Mouse (Mus musculus): ENCODE results near the gene Stat5b. TPM values are rescaled to one million over a fixed set of nuclear protein-coding genes. Genes with fewer than 3 reads are reported as not detected.

Gene Stat5b
- polyA plus RNA-seq, 1 experiment from 2014 or later: 28.1 TPM

DNA sequence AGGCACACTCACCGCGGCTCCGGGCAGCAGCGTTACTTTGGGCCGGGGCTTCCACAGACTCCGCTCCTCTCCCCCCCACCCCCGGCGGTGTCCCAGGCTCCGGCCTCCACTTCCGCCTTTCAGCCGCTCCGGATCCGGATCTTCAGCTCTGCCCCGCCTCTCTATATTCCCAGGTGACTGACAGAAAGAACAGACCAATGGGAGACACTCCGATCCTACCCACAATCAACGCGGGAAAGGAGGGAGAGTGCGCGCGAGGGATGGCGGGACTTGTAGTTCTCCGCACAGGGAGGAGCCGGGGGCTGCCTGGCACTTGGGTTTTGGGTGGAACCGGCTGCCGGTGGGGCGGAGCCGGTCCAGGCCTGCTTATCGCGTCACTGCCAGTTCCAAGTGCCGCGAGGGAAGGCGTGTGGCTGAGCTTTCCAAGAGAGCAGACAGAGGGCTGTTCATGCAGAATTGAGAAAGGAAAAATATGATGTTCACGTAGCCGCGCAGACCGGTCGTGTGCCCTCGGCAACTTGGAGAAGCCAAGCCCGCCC, 112.4 kb downstream of the Stat5b start, which contains the start of gene Rab5c:
Rab5c (minus strand) TSS at position 150 of the 539 bp plus-strand sequence.
- WGBS: under 1% methylated on average over 39 of the region's 39 CpGs

DNA sequence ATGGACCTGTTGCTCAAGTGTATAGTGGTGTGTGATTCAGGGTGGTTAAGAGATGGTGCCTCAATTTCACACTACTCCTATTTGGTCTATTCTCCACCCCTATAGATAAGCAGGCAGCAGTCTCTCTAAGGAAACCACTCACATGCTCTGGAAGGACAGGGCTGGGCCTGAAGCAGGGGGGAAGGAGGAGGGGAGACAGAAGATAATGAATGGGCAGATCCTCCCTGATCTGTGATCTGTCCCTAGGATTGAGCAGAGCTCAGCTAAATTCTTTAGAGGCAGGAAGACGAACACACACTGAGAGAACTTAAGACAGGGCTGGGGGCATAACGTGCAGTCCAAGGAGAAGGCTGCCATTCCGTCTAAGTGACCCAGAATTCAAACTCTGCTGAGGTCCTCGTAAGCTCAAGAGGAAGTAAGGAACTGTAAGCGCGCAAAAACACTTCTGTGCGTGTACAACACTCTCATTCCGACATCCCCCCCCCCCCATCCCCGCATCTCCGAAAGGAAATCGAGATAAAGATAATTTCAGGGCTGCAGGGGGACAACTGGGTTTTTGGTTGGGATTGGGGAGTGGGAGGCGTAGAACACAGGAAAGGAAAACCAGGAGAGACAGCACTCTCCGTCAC, 113.3 kb downstream of the Stat5b start:
- peaks cover 20% of the 10 kb centered on the region for H3K4me1 ChIP-seq
- no peaks in the 10 kb centered on the region for H3K9me3 ChIP-seq
- WGBS: 1% methylated on average over 13 of the region's 13 CpGs
- peak overlapping the region; percentile 83 for H3K4me2 ChIP-seq
- no peaks in the 10 kb centered on the region; the same call in 1 of the 2 replicates for H3K36me3 ChIP-seq
- no peaks in the 10 kb centered on the region for H3K27me3 ChIP-seq
- H3K27ac ChIP-seq: peak overlapping the region; percentile 67; the same call in 1 of the 2 replicates
- H3K4me3 ChIP-seq: peak overlapping the region; percentile 96
- peak overlapping the region; percentile 97 for H3K9ac ChIP-seq
- ATAC-seq (ENCODE audit: borderline replicate concordance, extremely low read depth, low FRiP score, low TSS enrichment): no peak

More for the DNA sequence above, 112.4 kb downstream of the Stat5b start, which contains the start of gene Rab5c:
- peak within 1 kb of the TSS; percentile 97 for H3K9ac ChIP-seq
- H3K4me3 ChIP-seq: peak within 1 kb of the TSS; percentile 96
- H3K27ac ChIP-seq: peak within 1 kb of the TSS; percentile 68
- H3K4me1 ChIP-seq: peaks cover 20% of the 10 kb centered on the region
- H3K9me3 ChIP-seq: no peaks in the 10 kb centered on the region
- H3K36me3 ChIP-seq: no peaks in the 10 kb centered on the region; the same call in 1 of the 2 replicates
- H3K27me3 ChIP-seq: no peaks in the 10 kb centered on the region
- ATAC-seq (ENCODE audit: borderline replicate concordance, extremely low read depth, low FRiP score, low TSS enrichment): peak; percentile 99
- H3K4me2 ChIP-seq: peak within 1 kb of the TSS; percentile 83

DNA sequence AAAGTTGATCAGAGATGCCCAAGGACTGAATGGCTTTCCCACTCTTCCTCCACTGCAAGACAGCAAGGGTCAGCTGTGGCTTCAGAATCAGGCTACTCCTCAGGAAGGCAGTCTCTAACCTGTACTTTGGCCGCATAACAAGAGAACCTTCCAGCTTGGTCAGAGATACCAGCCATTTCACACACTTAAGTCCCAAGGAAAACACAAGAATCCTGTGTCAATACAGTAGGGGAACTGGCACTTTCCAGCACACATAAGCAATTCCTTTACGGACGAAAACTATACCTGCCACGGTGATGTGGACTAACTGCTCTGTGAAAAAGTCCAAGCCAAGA, 113.8 kb downstream of the Stat5b start:
- Histone ChIP-seq H3K4me1 (peaks cover 20% of the 10 kb centered on the region), H3K9ac (no peak overlapping the region), H3K27ac (no peak overlapping the region), H3K36me3 (no peaks in the 10 kb centered on the region; the same call in 1 of the 2 replicates), H3K4me3 (peak overlapping the region; percentile 96), H3K9me3 (no peaks in the 10 kb centered on the region), H3K27me3 (no peaks in the 10 kb centered on the region), H3K4me2 (peak overlapping the region; percentile 83)
- WGBS: 56% methylated on average over 4 of the region's 4 CpGs
- ATAC-seq (ENCODE audit: borderline replicate concordance, extremely low read depth, low FRiP score, low TSS enrichment): no peak

DNA sequence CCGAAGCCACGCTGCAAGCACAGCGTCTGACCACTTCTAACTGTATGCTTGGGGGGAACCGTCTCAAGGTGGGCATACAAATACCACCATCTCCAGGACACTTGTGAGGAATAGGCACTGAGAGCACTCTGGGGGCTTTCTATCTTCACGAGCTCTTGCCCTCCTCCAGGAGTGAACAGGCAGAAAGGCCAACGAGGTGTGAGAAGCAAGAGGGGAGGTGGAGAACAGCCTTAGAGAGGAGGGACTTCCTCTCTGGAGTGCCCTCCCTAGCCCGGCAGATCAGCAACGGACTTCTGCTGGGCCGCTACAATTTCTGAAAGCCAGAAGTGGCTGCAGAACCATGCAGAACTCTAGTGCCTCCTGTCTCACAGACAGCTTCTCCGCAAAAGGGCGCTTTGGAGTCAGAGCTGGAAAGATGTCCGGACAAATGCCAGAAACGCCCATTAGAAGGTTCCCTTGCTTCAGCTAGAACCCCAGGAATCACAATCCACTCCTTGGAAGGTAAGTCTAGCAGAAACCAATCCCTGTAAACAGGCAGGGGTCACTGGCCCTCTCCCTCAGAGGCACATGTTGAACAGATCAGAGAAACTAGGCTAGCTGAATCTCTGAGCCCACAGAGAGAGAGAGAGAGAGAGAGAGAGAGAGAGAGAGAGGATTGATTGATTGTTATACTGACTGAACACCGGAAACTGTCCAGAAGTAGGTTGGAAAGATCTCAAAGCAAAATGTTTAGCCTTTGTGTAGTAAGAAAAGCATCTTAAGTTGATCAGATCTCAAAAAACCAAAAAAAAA, 114.4 kb downstream of the Stat5b start:
- 62% methylated on average over 14 of the region's 14 CpGs for WGBS
- no peak overlapping the region for H3K27ac ChIP-seq
- no peaks in the 10 kb centered on the region for H3K27me3 ChIP-seq
- no peaks in the 10 kb centered on the region; the same call in 1 of the 2 replicates for H3K36me3 ChIP-seq
- H3K4me3 ChIP-seq: peak overlapping the region; percentile 96
- peaks cover 20% of the 10 kb centered on the region for H3K4me1 ChIP-seq
- ATAC-seq (ENCODE audit: borderline replicate concordance, extremely low read depth, low FRiP score, low TSS enrichment): no peak
- peak overlapping the region; percentile 83 for H3K4me2 ChIP-seq
- peak overlapping the region; percentile 3; the same call in 1 of the 2 replicates for H3K9ac ChIP-seq
- H3K9me3 ChIP-seq: no peaks in the 10 kb centered on the region

DNA sequence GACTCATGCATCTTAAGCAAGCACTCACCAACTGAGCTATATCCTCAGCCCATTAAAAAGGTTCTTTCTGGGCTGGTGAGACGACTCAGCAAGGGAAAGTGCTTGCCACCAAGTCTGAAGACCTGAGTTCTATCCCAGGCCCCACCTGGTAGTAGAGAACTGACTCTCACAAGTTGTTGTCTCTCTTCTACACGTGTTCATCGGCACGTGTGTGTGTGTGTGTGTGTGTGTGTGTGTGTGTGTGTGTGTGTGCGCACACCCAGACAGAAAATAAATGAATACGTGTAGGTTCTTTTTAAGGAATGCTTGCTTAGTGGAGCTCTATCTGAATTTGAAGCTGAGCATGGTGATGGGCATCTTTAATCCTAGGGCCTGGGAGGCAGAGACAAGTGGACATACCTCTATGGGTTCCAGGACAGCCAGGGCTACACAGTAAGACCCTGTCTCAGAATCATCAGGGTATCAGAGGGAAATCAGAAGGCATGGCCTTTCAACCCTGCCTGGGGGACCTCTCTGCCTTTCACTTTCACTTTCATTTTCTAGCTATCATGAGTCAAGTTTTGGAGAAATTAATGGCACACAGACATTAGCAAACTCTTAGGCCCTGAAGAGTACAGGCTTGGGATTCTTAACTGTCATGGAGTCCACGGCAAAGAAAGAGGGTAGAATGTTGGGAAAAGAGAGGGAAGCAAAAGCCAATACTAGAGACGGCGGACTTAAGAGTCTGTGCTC, 115.2 kb downstream of the Stat5b start:
- H3K27ac ChIP-seq: no peak overlapping the region
- no peaks in the 10 kb centered on the region for H3K27me3 ChIP-seq
- 92% methylated on average over 9 of the region's 9 CpGs for WGBS
- H3K4me1 ChIP-seq: peaks cover 20% of the 10 kb centered on the region
- no peak overlapping the region; the same call in 1 of the 2 replicates for H3K9ac ChIP-seq
- no peaks in the 10 kb centered on the region; the same call in 1 of the 2 replicates for H3K36me3 ChIP-seq
- ATAC-seq (ENCODE audit: borderline replicate concordance, extremely low read depth, low FRiP score, low TSS enrichment): no peak
- no peak overlapping the region for H3K4me3 ChIP-seq
- peak overlapping the region; percentile 83 for H3K4me2 ChIP-seq
- no peaks in the 10 kb centered on the region for H3K9me3 ChIP-seq

Other genes with a start within 250 kb of the Stat5b start
- gene Nkiras2, start 231.5 kb downstream of the Stat5b start, polyA plus RNA-seq (2015; fragmentation: Nextera tagmentation; extraction: Ambion mirVana): 57.1 and 58.7 TPM in 2 replicates
- gene Dnajc7, start 230.6 kb downstream of the Stat5b start, polyA plus RNA-seq (2015; fragmentation: Nextera tagmentation; extraction: Ambion mirVana): 215 and 229 TPM in 2 replicates
- 0.06 and 0.13 TPM in 2 replicates for gene Zfp385c, start 158.3 kb downstream of the Stat5b start, polyA plus RNA-seq (2015; fragmentation: Nextera tagmentation; extraction: Ambion mirVana)
- 3.0 and 3.8 TPM in 2 replicates for gene Dhx58, start 146.5 kb downstream of the Stat5b start, polyA plus RNA-seq (2015; fragmentation: Nextera tagmentation; extraction: Ambion mirVana)
- 52.9 and 56.1 TPM in 2 replicates for gene Kat2a, start 138.3 kb downstream of the Stat5b start, polyA plus RNA-seq (2015; fragmentation: Nextera tagmentation; extraction: Ambion mirVana)
- gene Hspb9, start 136.9 kb downstream of the Stat5b start, polyA plus RNA-seq (2015; fragmentation: Nextera tagmentation; extraction: Ambion mirVana): 0.23 and 0.32 TPM in 2 replicates
- 24.4 and 26.0 TPM in 2 replicates for gene Rab5c, start 112.5 kb downstream of the Stat5b start, polyA plus RNA-seq (2015; fragmentation: Nextera tagmentation; extraction: Ambion mirVana)
- 0.04 TPM in 1 of 2 replicates, not detected in the other for gene Kcnh4, start 90.8 kb downstream of the Stat5b start, polyA plus RNA-seq (2015; fragmentation: Nextera tagmentation; extraction: Ambion mirVana)
- gene Hcrt, start 87.8 kb downstream of the Stat5b start, polyA plus RNA-seq (2015; fragmentation: Nextera tagmentation; extraction: Ambion mirVana): not detected in 2 replicates
- gene Ghdc, start 79.8 kb downstream of the Stat5b start, polyA plus RNA-seq (2015; fragmentation: Nextera tagmentation; extraction: Ambion mirVana): 6.1 and 6.4 TPM in 2 replicates
- 8.2 and 9.5 TPM in 2 replicates for gene Stat5a, start 8.6 kb upstream of the Stat5b start, polyA plus RNA-seq (2015; fragmentation: Nextera tagmentation; extraction: Ambion mirVana)
- gene Stat3, start 88.8 kb upstream of the Stat5b start, polyA plus RNA-seq (2015; fragmentation: Nextera tagmentation; extraction: Ambion mirVana): 41.2 and 53.4 TPM in 2 replicates
- gene Cavin1, start 120.2 kb upstream of the Stat5b start, polyA plus RNA-seq (2015; fragmentation: Nextera tagmentation; extraction: Ambion mirVana): 392 and 425 TPM in 2 replicates
- 36.7 and 37.8 TPM in 2 replicates for gene Atp6v0a1, start 158.7 kb upstream of the Stat5b start, polyA plus RNA-seq (2015; fragmentation: Nextera tagmentation; extraction: Ambion mirVana)
- 20.4 and 22.5 TPM in 2 replicates for gene Naglu, start 219.3 kb upstream of the Stat5b start, polyA plus RNA-seq (2015; fragmentation: Nextera tagmentation; extraction: Ambion mirVana)
- 0.11 and 0.15 TPM in 2 replicates for gene Hsd17b1, start 227.7 kb upstream of the Stat5b start, polyA plus RNA-seq (2015; fragmentation: Nextera tagmentation; extraction: Ambion mirVana)
- gene Coasy, start 231.8 kb upstream of the Stat5b start, polyA plus RNA-seq (2015; fragmentation: Nextera tagmentation; extraction: Ambion mirVana): 42.8 and 43.2 TPM in 2 replicates
- 43.4 and 54.1 TPM in 2 replicates for gene Mlx, start 236.6 kb upstream of the Stat5b start, polyA plus RNA-seq (2015; fragmentation: Nextera tagmentation; extraction: Ambion mirVana)
- 35.1 and 37.5 TPM in 2 replicates for gene Psmc3ip, start 244.7 kb upstream of the Stat5b start, polyA plus RNA-seq (2015; fragmentation: Nextera tagmentation; extraction: Ambion mirVana)